Mouse (Mus musculus): ENCODE measurements around the gene Slc9a3r2. TPM values are rescaled to one million over a fixed set of nuclear protein-coding genes. Genes with fewer than 3 reads are reported as not detected.
"Not testable (repeated sequence)": the region's sequence is repeated elsewhere in the genome, so short reads cannot be mapped to it uniquely, and the experiment has no call there.

Gene Slc9a3r2
- polyA plus RNA-seq, 1 experiment from 2014 or later, result 92.4 TPM

- no peaks in the 10 kb centered on the region for H3K4me1 ChIP-seq
- no peak for ATAC-seq (ENCODE audit: borderline replicate concordance, extremely low read depth, low FRiP score, low TSS enrichment)
- no peak overlapping the region for H3K9ac ChIP-seq
- peaks cover 59% of the 10 kb centered on the region for H3K36me3 ChIP-seq
- H3K27ac ChIP-seq, result no peak overlapping the region
- H3K4me3 ChIP-seq, result no peak overlapping the region
- WGBS, result 86% methylated on average over 24 of the region's 24 CpGs
- H3K4me2 ChIP-seq, result no peak overlapping the region
- H3K27me3 ChIP-seq, result no peaks in the 10 kb centered on the region
- no peaks in the 10 kb centered on the region for H3K9me3 ChIP-seq
Observed at GRCm38 (mm10) chr17:24677500-24678080, 27.5 kb upstream of the Slc9a3r2 start.

- Histone ChIP-seq H3K4me3 (no peak overlapping the region), H3K27ac (no peak overlapping the region), H3K36me3 (peaks cover 55% of the 10 kb centered on the region), H3K4me1 (peaks cover 7% of the 10 kb centered on the region), H3K9me3 (no peaks in the 10 kb centered on the region), H3K4me2 (no peak overlapping the region), H3K27me3 (no peaks in the 10 kb centered on the region), H3K9ac (no peak overlapping the region)
- WGBS, result 92% methylated on average over 5 of the region's 5 CpGs
- ATAC-seq (ENCODE audit: borderline replicate concordance, extremely low read depth, low FRiP score, low TSS enrichment), result no peak
Observed at GRCm38 (mm10) chr17:24676877-24677276, 26.8 kb upstream of the Slc9a3r2 start.

GRCm38 (mm10) chr17:24676187-24676586 lies 26.1 kb upstream of the Slc9a3r2 start:
- Histone ChIP-seq H3K27ac (no peak overlapping the region), H3K4me2 (no peak overlapping the region), H3K36me3 (peaks cover 48% of the 10 kb centered on the region), H3K9ac (no peak overlapping the region), H3K9me3 (no peaks in the 10 kb centered on the region), H3K4me3 (no peak overlapping the region), H3K4me1 (peaks cover 13% of the 10 kb centered on the region), H3K27me3 (no peaks in the 10 kb centered on the region)
- ATAC-seq (ENCODE audit: borderline replicate concordance, extremely low read depth, low FRiP score, low TSS enrichment), result no peak
- 58% methylated on average over 2 of the region's 2 CpGs for WGBS

GRCm38 (mm10) chr17:24674277-24674676 lies 24.1 kb upstream of the Slc9a3r2 start:
- H3K27me3 ChIP-seq, result no peaks in the 10 kb centered on the region
- peaks cover 24% of the 10 kb centered on the region for H3K4me1 ChIP-seq
- no peak overlapping the region for H3K27ac ChIP-seq
- peaks cover 29% of the 10 kb centered on the region for H3K36me3 ChIP-seq
- H3K4me3 ChIP-seq, result no peak overlapping the region
- H3K9me3 ChIP-seq, result no peaks in the 10 kb centered on the region
- no peak overlapping the region for H3K9ac ChIP-seq
- no peak for ATAC-seq (ENCODE audit: borderline replicate concordance, extremely low read depth, low FRiP score, low TSS enrichment)
- WGBS, result 66% methylated on average over 7 of the region's 7 CpGs
- no peak overlapping the region for H3K4me2 ChIP-seq

- Histone ChIP-seq H3K4me3 (peak overlapping the region; percentile 70; the same call in 1 of the 2 replicates), H3K27ac (0 out of 2 replicates have a peak overlapping the region, but pooled peaks have one; percentile 5), H3K36me3 (peaks cover 8% of the 10 kb centered on the region), H3K9ac (0 out of 2 replicates have a peak overlapping the region, but pooled peaks have one; percentile 30), H3K9me3 (no peaks in the 10 kb centered on the region), H3K4me1 (peaks cover 32% of the 10 kb centered on the region), H3K4me2 (peak overlapping the region; percentile 78), H3K27me3 (no peaks in the 10 kb centered on the region)
- no peak for ATAC-seq (ENCODE audit: borderline replicate concordance, extremely low read depth, low FRiP score, low TSS enrichment)
- WGBS, result 6% methylated on average over 5 of the region's 5 CpGs
Observed at GRCm38 (mm10) chr17:24672141-24672540, 22.0 kb upstream of the Slc9a3r2 start.

GRCm38 (mm10) chr17:24671346-24671745 lies 21.2 kb upstream of the Slc9a3r2 start:
- ATAC-seq (ENCODE audit: borderline replicate concordance, extremely low read depth, low FRiP score, low TSS enrichment), result no peak
- Histone ChIP-seq H3K36me3 (0 out of 2 replicates have a peak, but pooled peaks cover under 1% of the 10 kb centered on the region), H3K9ac (peak overlapping the region; percentile 30; the same call in 1 of the 2 replicates), H3K27ac (no peak overlapping the region), H3K4me2 (peak overlapping the region; percentile 78), H3K27me3 (no peaks in the 10 kb centered on the region), H3K4me1 (peaks cover 32% of the 10 kb centered on the region), H3K4me3 (peak overlapping the region; percentile 70), H3K9me3 (no peaks in the 10 kb centered on the region)
- 52% methylated on average over 5 of the region's 5 CpGs for WGBS

- Histone ChIP-seq H3K9me3 (no peaks in the 10 kb centered on the region), H3K36me3 (no peaks in the 10 kb centered on the region), H3K4me1 (peaks cover 32% of the 10 kb centered on the region), H3K4me3 (peak overlapping the region; percentile 70), H3K4me2 (peak overlapping the region; percentile 78), H3K27ac (peak overlapping the region; percentile 75; the same call in 1 of the 2 replicates), H3K27me3 (no peaks in the 10 kb centered on the region), H3K9ac (peak overlapping the region; percentile 96)
- 5% methylated on average over 8 of the region's 8 CpGs for WGBS
- no peak for ATAC-seq (ENCODE audit: borderline replicate concordance, extremely low read depth, low FRiP score, low TSS enrichment)
Observed at GRCm38 (mm10) chr17:24670246-24670844, 20.2 kb upstream of the Slc9a3r2 start.

GRCm38 (mm10) chr17:24669545-24670245 lies 19.6 kb upstream of the Slc9a3r2 start, which contains the start of gene Zfp598:
Gene Zfp598 (plus strand): TSS chr17:24669687.
- H3K27ac ChIP-seq, result peak within 1 kb of the TSS; percentile 75
- no peaks in the 10 kb centered on the region for H3K36me3 ChIP-seq
- H3K9me3 ChIP-seq, result no peaks in the 10 kb centered on the region
- under 1% methylated on average over 80 of the region's 80 CpGs for WGBS
- peaks cover 32% of the 10 kb centered on the region for H3K4me1 ChIP-seq
- ATAC-seq (ENCODE audit: borderline replicate concordance, extremely low read depth, low FRiP score, low TSS enrichment), result peak; percentile 98
- peak within 1 kb of the TSS; percentile 96 for H3K9ac ChIP-seq
- peak within 1 kb of the TSS; percentile 70 for H3K4me3 ChIP-seq
- H3K4me2 ChIP-seq, result peak within 1 kb of the TSS; percentile 78
- H3K27me3 ChIP-seq, result no peaks in the 10 kb centered on the region

GRCm38 (mm10) chr17:24669214-24669544 lies 19.1 kb upstream of the Slc9a3r2 start:
- not testable (repeated sequence) for H3K9me3 ChIP-seq, H3K36me3 ChIP-seq, H3K27me3 ChIP-seq
- Histone ChIP-seq H3K9ac (peak overlapping the region; percentile 96), H3K4me3 (peak overlapping the region; percentile 70), H3K27ac (peak overlapping the region; percentile 65), H3K4me1 (peaks cover 32% of the 10 kb centered on the region), H3K4me2 (peak overlapping the region; percentile 78)
- peak; percentile 10; the same call in 1 of the 2 replicates for ATAC-seq (ENCODE audit: borderline replicate concordance, extremely low read depth, low FRiP score, low TSS enrichment)
- WGBS, result 9% methylated on average over 15 of the region's 15 CpGs

- H3K9me3 ChIP-seq, result no peaks in the 10 kb centered on the region
Observed at GRCm38 (mm10) chr17:24667416-24667815, 17.3 kb upstream of the Slc9a3r2 start.

GRCm38 (mm10) chr17:24667011-24667410 lies 16.9 kb upstream of the Slc9a3r2 start:
- H3K9me3 ChIP-seq; H3K9ac ChIP-seq; H3K36me3 ChIP-seq; H3K27ac ChIP-seq; H3K4me3 ChIP-seq; H3K4me2 ChIP-seq; ATAC-seq (ENCODE audit: borderline replicate concordance, extremely low read depth, low FRiP score, low TSS enrichment); H3K27me3 ChIP-seq: not testable (repeated sequence)
- H3K4me1 ChIP-seq, result peaks cover 27% of the 10 kb centered on the region
- WGBS, result 68% methylated on average over 7 of the region's 7 CpGs

More at GRCm38 (mm10) chr17:24667416-24667815, 17.3 kb upstream of the Slc9a3r2 start:
- Histone ChIP-seq H3K27ac (no peak overlapping the region), H3K4me1 (peaks cover 31% of the 10 kb centered on the region), H3K4me2 (no peak overlapping the region), H3K9ac (no peak overlapping the region), H3K4me3 (no peak overlapping the region), H3K27me3 (no peaks in the 10 kb centered on the region), H3K36me3 (no peaks in the 10 kb centered on the region)
- WGBS, result 20% methylated on average over 6 of the region's 6 CpGs
- no peak for ATAC-seq (ENCODE audit: borderline replicate concordance, extremely low read depth, low FRiP score, low TSS enrichment)
